Mouse (Mus musculus) granulocyte monocyte progenitor cell, adult 5-6 weeks (primary cell): ENCODE measurements around the gene Pde4dip. TPM values are rescaled to one million over a fixed set of nuclear protein-coding genes. Genes with fewer than 3 reads are reported as not detected.

Experiments
- ATAC-seq: replicated peaks from 2 replicates; pipeline ENCODE4 v1.8.0; 2016; ENCODE audit warnings: mild to moderate bottlenecking, moderate TSS enrichment, inconsistent platforms; ENCODE audit not compliant: poor library complexity, severe bottlenecking
- total RNA-seq, 2 experiments: library from RNA; stranded (forward) in 1 of 2; stranded (reverse) in 1 of 2; fragments of 200-712, 200-1000 nt in 1 of 2; fragments of >200 nt in 1 of 2; fragmentation: Nextera tagmentation in 1 of 2; gene quantifications; 2 replicates each; pipeline ENCODE4 v1.2.3; 2014 to 2017

Pde4dip gene
- total RNA-seq (2014; fragmentation: Nextera tagmentation) (5.0 and 8.1 TPM in 2 replicates), total RNA-seq (2017) (7.5 and 9.7 TPM in 2 replicates)

GRCm38 (mm10) chr3:97888168-97888901, at the start of gene Pde4dip:
Gene Pde4dip, minus strand, starts transcription at chr3:97888707.
- ATAC-seq = peak; percentile 56

GRCm38 (mm10) chr3:97937945-97938266, 49.4 kb upstream of the Pde4dip start:
- ATAC-seq = no peak

- ATAC-seq = no peak
Measured at GRCm38 (mm10) chr3:97937068-97937944, 48.8 kb upstream of the Pde4dip start.

GRCm38 (mm10) chr3:97934331-97935300, 46.1 kb upstream of the Pde4dip start:
- ATAC-seq = no peak

- peak; percentile 33 for ATAC-seq
Measured at GRCm38 (mm10) chr3:97933811-97934210, 45.3 kb upstream of the Pde4dip start.

GRCm38 (mm10) chr3:97933251-97933650, 44.7 kb upstream of the Pde4dip start:
- ATAC-seq = peak; percentile 40

GRCm38 (mm10) chr3:97932771-97933170, 44.3 kb upstream of the Pde4dip start:
- ATAC-seq = no peak

GRCm38 (mm10) chr3:97932131-97932530, 43.6 kb upstream of the Pde4dip start:
- peak; percentile 70 for ATAC-seq

GRCm38 (mm10) chr3:97931310-97931885, 42.9 kb upstream of the Pde4dip start:
- peak; percentile 30 for ATAC-seq

- no peak for ATAC-seq
Measured at GRCm38 (mm10) chr3:97930787-97931158, 42.3 kb upstream of the Pde4dip start.

- ATAC-seq = peak; percentile 24
Measured at GRCm38 (mm10) chr3:97930141-97930786, 41.8 kb upstream of the Pde4dip start.

GRCm38 (mm10) chr3:97928968-97929858, 40.7 kb upstream of the Pde4dip start:
- peak; percentile 32 for ATAC-seq

GRCm38 (mm10) chr3:97927322-97927721, 38.8 kb upstream of the Pde4dip start:
- no peak for ATAC-seq

- ATAC-seq = no peak
Measured at GRCm38 (mm10) chr3:97925246-97925645, 36.7 kb upstream of the Pde4dip start.

GRCm38 (mm10) chr3:97918885-97919550, 30.5 kb upstream of the Pde4dip start:
- peak; percentile 80 for ATAC-seq

- ATAC-seq = no peak; the same call in 1 of the 2 replicates
Measured at GRCm38 (mm10) chr3:97915081-97915480, 26.6 kb upstream of the Pde4dip start.

GRCm38 (mm10) chr3:97911093-97911492, 22.6 kb upstream of the Pde4dip start:
- no peak for ATAC-seq

GRCm38 (mm10) chr3:97909737-97910136, 21.2 kb upstream of the Pde4dip start:
- no peak for ATAC-seq
